Mouse (Mus musculus) stomach, embryonic 14.5 days (tissue): ENCODE measurements around the gene Fam229a. TPM values are rescaled to one million over a fixed set of nuclear protein-coding genes. Genes with fewer than 3 reads are reported as not detected.
A peak's percentile ranks its signal among the peaks of the same experiment; 100 is the strongest.

Source experiments
- ATAC-seq: fragments of 200-750 bp; cut with Nextera tagmentation; 2 replicates; pipeline ENCODE4 v1.8.0; 2017; ENCODE audit warnings: low read depth, moderate TSS enrichment; ENCODE audit not compliant: insufficient number of reproducible peaks, insufficient read depth, low FRiP score
- H3K27ac ChIP-seq: fragments of 300-500 bp; sonication (generic); 2 replicates; pipeline ENCODE4 v1.5.1; 2014; ENCODE audit warnings: mild to moderate bottlenecking, low read length, moderate library complexity, mixed read lengths
- H3K27me3 ChIP-seq: fragments of 300-500 bp; sonication (generic); 2 replicates; pipeline ENCODE4 v1.6.1; 2014; ENCODE audit warnings: low read length, control low read depth, mixed read lengths; ENCODE audit not compliant: control insufficient read depth, insufficient read depth
- H3K36me3 ChIP-seq: fragments of 300-500 bp; sonication (generic); 2 replicates; pipeline ENCODE4 v1.6.1; 2014; ENCODE audit warnings: mild to moderate bottlenecking, control low read depth, low read length, moderate library complexity, mixed read lengths; ENCODE audit not compliant: control insufficient read depth, insufficient read depth
- H3K4me1 ChIP-seq: fragments of 300-500 bp; sonication (generic); 2 replicates; pipeline ENCODE4 v1.6.1; 2014; ENCODE audit warnings: low read length, control low read depth, mixed read lengths; ENCODE audit not compliant: control insufficient read depth, insufficient read depth
- H3K4me2 ChIP-seq: fragments of 300-500 bp; sonication (generic); replicated peaks from 2 replicates; pipeline ENCODE4 v1.6.1; 2014; ENCODE audit warnings: low read depth, low read length, control low read depth
- H3K4me3 ChIP-seq: fragments of 300-500 bp; sonication (generic); 2 replicates; pipeline ENCODE4 v1.5.1; 2014; ENCODE audit warnings: low read depth, low read length, control low read depth
- H3K9ac ChIP-seq: fragments of 300-500 bp; sonication (generic); replicated peaks from 2 replicates; pipeline ENCODE4 v1.6.1; 2014; ENCODE audit warnings: low read depth, mild to moderate bottlenecking, control low read depth, low read length, moderate library complexity, mixed read lengths
- H3K9me3 ChIP-seq: fragments of 300-500 bp; sonication (generic); 2 replicates; pipeline ENCODE4 v1.6.1; 2016; ENCODE audit warnings: low read depth, low read length, control low read depth; ENCODE audit not compliant: control insufficient read depth
- WGBS: fragments of 180-500 bp; shearing (Covaris S2); extraction: QIAGEN DNeasy Blood & Tissue Kit; methylation state at CpG from one replicate; pipeline ENCODE4 v1.1.7; 2014; 5-methylcytosine and 5-hydroxymethylcytosine counted together
- polyA plus RNA-seq: library from polyadenylated mRNA; unstranded; fragments of >200 nt; fragmentation: Nextera tagmentation; extraction: Ambion mirVana; gene quantifications from 2 replicates; pipeline ENCODE4 v1.2.1, GENCODE M21; 2014

The Fam229a gene
- polyA plus RNA-seq: not detected in 2 replicates

- Histone ChIP-seq H3K9ac (peak within 1 kb of the TSS; percentile 21; the same call in 1 of the 2 replicates), H3K4me1 (peaks cover 13% of the 10 kb centered on the region; the same call in 1 of the 2 replicates), H3K9me3 (no peaks in the 10 kb centered on the region), H3K27me3 (0 out of 2 replicates have a peak, but pooled peaks cover 5% of the 10 kb centered on the region), H3K4me3 (peak within 1 kb of the TSS; percentile 28), H3K36me3 (peaks cover 24% of the 10 kb centered on the region), H3K27ac (no peak within 1 kb of the TSS), H3K4me2 (peak within 1 kb of the TSS; percentile 53)
- ATAC-seq: peak; percentile 67; the same call in 1 of the 2 replicates
- 5% methylated on average over 70 of the region's 70 CpGs for WGBS
Measured at GRCm38 (mm10) chr4:129490972-129491880, at the start of gene Fam229a, which contains the start of gene Tssk3. Gene Fam229a (plus strand): TSS chr4:129491190. Gene Tssk3 (minus strand): TSS chr4:129491022.

DNA sequence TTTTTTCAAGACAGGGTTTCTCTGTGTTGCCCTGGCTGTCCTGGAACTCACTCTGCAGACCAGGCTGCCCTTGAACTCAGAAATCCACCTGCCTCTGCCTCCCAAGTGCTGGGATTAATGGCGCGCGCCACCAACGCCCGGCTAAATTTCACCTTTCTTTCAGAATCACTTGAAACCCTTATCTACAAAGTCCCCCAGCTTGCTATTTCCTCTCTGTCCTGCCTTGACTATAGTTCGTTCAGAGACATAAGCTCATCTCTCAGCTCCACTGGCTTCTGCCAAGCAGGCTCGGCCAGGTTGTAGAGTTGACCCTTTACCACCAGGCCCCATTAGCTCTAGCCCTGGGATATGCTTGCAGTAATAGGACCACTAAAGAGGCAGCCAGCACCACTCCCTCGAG is 43.6 kb upstream of the Fam229a start:
- no peak for ATAC-seq
- 76% methylated on average over 8 of the region's 8 CpGs for WGBS

GRCm38 (mm10) chr4:129447778-129448563 is 43.0 kb upstream of the Fam229a start:
- Histone ChIP-seq H3K4me1 (no peaks in the 10 kb centered on the region), H3K4me2 (no peak overlapping the region), H3K9ac (no peak overlapping the region), H3K9me3 (no peaks in the 10 kb centered on the region), H3K27ac (no peak overlapping the region; the same call in 1 of the 2 replicates), H3K4me3 (no peak overlapping the region), H3K36me3 (no peaks in the 10 kb centered on the region), H3K27me3 (no peaks in the 10 kb centered on the region)
- 71% methylated on average over 11 of the region's 11 CpGs for WGBS
- no peak for ATAC-seq

More for the DNA sequence above, 43.6 kb upstream of the Fam229a start:
- Histone ChIP-seq H3K9me3 (no peaks in the 10 kb centered on the region), H3K4me3 (no peak overlapping the region), H3K36me3 (no peaks in the 10 kb centered on the region), H3K9ac (no peak overlapping the region), H3K4me2 (no peak overlapping the region), H3K27ac (no peak overlapping the region), H3K4me1 (no peaks in the 10 kb centered on the region), H3K27me3 (no peaks in the 10 kb centered on the region)

GRCm38 (mm10) chr4:129448713-129449112 is 42.3 kb upstream of the Fam229a start:
- H3K9ac ChIP-seq: no peak overlapping the region
- no peaks in the 10 kb centered on the region for H3K27me3 ChIP-seq
- H3K9me3 ChIP-seq: no peaks in the 10 kb centered on the region
- no peak overlapping the region for H3K27ac ChIP-seq
- WGBS: 84% methylated on average over 6 of the region's 6 CpGs
- H3K4me3 ChIP-seq: no peak overlapping the region
- H3K36me3 ChIP-seq: no peaks in the 10 kb centered on the region
- H3K4me2 ChIP-seq: no peak overlapping the region
- ATAC-seq: no peak
- H3K4me1 ChIP-seq: no peaks in the 10 kb centered on the region

GRCm38 (mm10) chr4:129450851-129451250 is 40.1 kb upstream of the Fam229a start:
- no peak overlapping the region for H3K9ac ChIP-seq
- no peaks in the 10 kb centered on the region for H3K36me3 ChIP-seq
- no peaks in the 10 kb centered on the region for H3K9me3 ChIP-seq
- no peaks in the 10 kb centered on the region for H3K4me1 ChIP-seq
- H3K4me3 ChIP-seq: no peak overlapping the region
- WGBS: 80% methylated on average over 2 of the region's 2 CpGs
- no peak for ATAC-seq
- no peak overlapping the region for H3K27ac ChIP-seq
- no peaks in the 10 kb centered on the region for H3K27me3 ChIP-seq
- no peak overlapping the region for H3K4me2 ChIP-seq

DNA sequence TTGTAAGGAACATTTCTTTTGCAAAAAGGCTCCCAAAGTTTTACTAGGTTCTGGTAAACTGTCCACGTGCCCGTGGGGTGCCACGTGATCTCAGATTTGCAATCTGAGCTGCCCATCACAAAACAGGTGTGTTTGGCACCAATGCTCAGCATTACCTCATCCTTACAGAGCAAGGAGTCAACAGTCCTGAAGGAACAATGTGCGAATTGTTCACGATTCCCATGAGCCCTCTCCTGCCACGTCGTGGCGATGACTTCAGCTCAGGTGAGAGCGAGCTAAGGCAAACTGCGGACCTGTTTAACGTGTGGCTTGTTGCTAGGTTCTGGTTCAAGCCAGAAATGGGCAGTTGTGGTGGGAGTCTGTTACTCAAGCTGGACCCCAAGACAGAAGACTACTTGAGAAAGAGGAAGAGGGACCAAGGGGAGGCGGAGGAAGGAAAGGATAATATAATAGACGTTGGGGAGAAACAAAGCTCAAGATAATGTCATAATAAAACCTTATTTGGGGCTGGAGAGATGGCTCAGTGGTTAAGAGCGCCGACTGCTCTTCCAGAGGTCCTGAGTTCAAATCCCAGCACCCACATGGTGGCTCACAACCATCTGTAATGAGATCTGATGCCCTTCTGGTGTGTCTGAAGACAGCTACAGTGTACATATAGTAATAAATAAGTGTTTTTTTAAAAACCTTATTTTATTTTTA is 39.4 kb upstream of the Fam229a start:
- no peak overlapping the region for H3K4me2 ChIP-seq
- H3K27me3 ChIP-seq: no peaks in the 10 kb centered on the region
- H3K9ac ChIP-seq: no peak overlapping the region
- no peaks in the 10 kb centered on the region for H3K4me1 ChIP-seq
- WGBS: 81% methylated on average over 15 of the region's 15 CpGs
- H3K9me3 ChIP-seq: no peaks in the 10 kb centered on the region
- H3K27ac ChIP-seq: no peak overlapping the region
- no peak for ATAC-seq
- no peak overlapping the region for H3K4me3 ChIP-seq
- H3K36me3 ChIP-seq: no peaks in the 10 kb centered on the region

DNA sequence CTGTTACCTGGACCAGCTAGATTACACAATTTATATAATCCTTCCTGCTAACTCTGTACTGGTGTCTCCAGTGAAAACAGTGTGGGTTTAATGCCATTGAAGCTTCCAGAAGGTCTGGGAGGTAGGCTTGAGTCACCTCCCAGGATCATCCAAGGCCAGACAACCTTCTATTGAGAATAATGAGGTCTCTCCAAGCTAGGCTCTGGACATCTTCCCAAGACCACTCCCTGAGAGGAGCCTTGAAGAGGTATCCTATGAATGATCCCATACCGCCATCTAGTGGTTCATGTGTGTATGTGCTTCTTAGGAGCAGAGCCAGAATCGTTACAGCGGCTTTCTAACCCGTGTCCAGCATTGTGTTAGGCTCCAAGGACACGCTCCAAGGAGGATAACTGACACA is 35.7 kb upstream of the Fam229a start:
- no peaks in the 10 kb centered on the region for H3K36me3 ChIP-seq
- H3K4me1 ChIP-seq: no peaks in the 10 kb centered on the region
- peak; percentile 77 for ATAC-seq
- H3K9me3 ChIP-seq: no peaks in the 10 kb centered on the region
- no peaks in the 10 kb centered on the region for H3K27me3 ChIP-seq
- no peak overlapping the region for H3K4me3 ChIP-seq
- H3K4me2 ChIP-seq: no peak overlapping the region
- no peak overlapping the region for H3K27ac ChIP-seq
- no peak overlapping the region for H3K9ac ChIP-seq
- WGBS: under 1% methylated on average over 5 of the region's 5 CpGs

- no peak overlapping the region for H3K4me2 ChIP-seq
- no peak overlapping the region for H3K4me3 ChIP-seq
- 64% methylated on average over 5 of the region's 5 CpGs for WGBS
- no peaks in the 10 kb centered on the region for H3K36me3 ChIP-seq
- no peaks in the 10 kb centered on the region for H3K4me1 ChIP-seq
- no peak for ATAC-seq
- H3K27ac ChIP-seq: no peak overlapping the region
- H3K27me3 ChIP-seq: no peaks in the 10 kb centered on the region
- no peak overlapping the region for H3K9ac ChIP-seq
- H3K9me3 ChIP-seq: no peaks in the 10 kb centered on the region
Measured at GRCm38 (mm10) chr4:129456126-129456525, 34.9 kb upstream of the Fam229a start.
